Mouse (Mus musculus): ENCODE measurements around the gene Nt5dc3. TPM values are rescaled to one million over a fixed set of nuclear protein-coding genes. Genes with fewer than 3 reads are reported as not detected.

Gene Nt5dc3
- polyA plus RNA-seq, 1 experiment from 2014 or later: 0.35 TPM

Other genes starting within 250 kb of the Nt5dc3 start
- gene Hsp90b1, start 73.5 kb upstream of the Nt5dc3 start, polyA plus RNA-seq (2015; fragmentation: Nextera tagmentation; extraction: Ambion mirVana): 327 and 424 TPM in 2 replicates
- gene Ttc41, start 73.2 kb upstream of the Nt5dc3 start, polyA plus RNA-seq (2015; fragmentation: Nextera tagmentation; extraction: Ambion mirVana): 0.28 and 0.69 TPM in 2 replicates
- gene Gm49358, start 15.0 kb upstream of the Nt5dc3 start, polyA plus RNA-seq (2015; fragmentation: Nextera tagmentation; extraction: Ambion mirVana): not detected in 2 replicates
- gene Stab2, start 229.0 kb downstream of the Nt5dc3 start, polyA plus RNA-seq (2015; fragmentation: Nextera tagmentation; extraction: Ambion mirVana): 16.3 and 19.0 TPM in 2 replicates

Data from liver, embryonic 13.5 days (tissue).